Comparison of ENCODE assay signal across 8 mouse cellular contexts in genomic region chr2:151494035-151494803, GRCm38 (mm10). TPM values are rescaled to one million over a fixed set of nuclear protein-coding genes. Genes with fewer than 3 reads are reported as not detected.
DNase-seq lines count a peak whose midpoint lies in the region; ATAC-seq and TF ChIP-seq lines count a peak whose summit lies in the region.

Nsfl1c (plus strand) TSS chr2:151494182.

- peak within 1 kb of the TSS; percentile 85 for H3K4me2 ChIP-seq in hindbrain, embryonic 13.5 days

- in situ Hi-C loops in Patski (cut with MboI; ENCODE audit: low pct_unique_long_range_greater_than_20kb), result no loop called here

- POLR2A ChIA-PET in Patski (lab: Charles Lee), result no interaction called here

- peaks cover 34% of the 10 kb centered on the region for H3K4me1 ChIP-seq in hindbrain, embryonic 13.5 days (replicated peaks)

- ATAC-seq in Patski, result peak; percentile 99
- ATAC-seq in hindbrain, embryonic 13.5 days (ENCODE audit: low FRiP score), result peak; percentile 100

- H3K9me3 ChIP-seq in hindbrain, embryonic 13.5 days, result no peaks in the 10 kb centered on the region

- DNase-seq in Patski (ENCODE audit: low read depth, low spot score), result peak; percentile 58
- peak; percentile 98 to 99 for DNase-seq in cerebellum, postnatal 14 days
- DNase-seq in frontal cortex, postnatal 14 days (ENCODE audit: low spot score in 2 of 2), result peak; percentile 91 to 95
- DNase-seq in layer of hippocampus, postnatal 25 days (ENCODE audit: extremely low spot score in 1 of 2, low spot score in 1 of 2), result peak; percentile 97 to 98
- DNase-seq in lung, postnatal 25 days (ENCODE audit: low spot score), result peak; percentile 93
- DNase-seq in retina, embryonic 14.5 days (ENCODE audit: low spot score), result peak; percentile 100
- DNase-seq in thymus, postnatal 4 days, result peak; percentile 98

- H3K4me3 ChIP-seq in hindbrain, embryonic 13.5 days, result peak within 1 kb of the TSS; percentile 93

- peaks cover 19% of the 10 kb centered on the region for H3K36me3 ChIP-seq in hindbrain, embryonic 13.5 days

- H3K27ac ChIP-seq in hindbrain, embryonic 13.5 days, result peak within 1 kb of the TSS; percentile 74

- CTCF ChIA-PET in Patski (lab: Charles Lee), result no interaction called here

- peak within 1 kb of the TSS; percentile 93 for H3K9ac ChIP-seq in hindbrain, embryonic 13.5 days

- H3K27me3 ChIP-seq in Patski, result peaks cover 1% of the 10 kb centered on the region
- peaks cover 17% of the 10 kb centered on the region for H3K27me3 ChIP-seq in hindbrain, embryonic 13.5 days

- under 1% methylated on average over 73 of the region's 73 CpGs for WGBS in hindbrain, embryonic 13.5 days

- peak; percentile 99 for TF ChIP-seq CTCF in Patski (IDR thresholded peaks at IDR 0.05)

RNA-seq across cellular contexts. Expression of gene Nsfl1c, which starts in this region (rescaled TPM):
- 172 TPM for polyA plus RNA-seq in Patski (2021)
- 276 and 291 TPM in 2 replicates for polyA plus RNA-seq in hindbrain, embryonic 13.5 days (2015; fragmentation: Nextera tagmentation; extraction: Ambion mirVana)
- 100 to 1,000 TPM; 136 to 139 TPM for total RNA-seq in layer of hippocampus, postnatal 25 days (2021)

Comparison
In these comparisons a context has a peak if more than half of its experiments do, and no peak if none do; other contexts are left out.
1. Peak in every context shown above with its lines: DNase-seq, ATAC-seq, H3K4me3 ChIP-seq and H3K27ac ChIP-seq.